Mouse (Mus musculus): ENCODE measurements around the gene Nln. TPM values are rescaled to one million over a fixed set of nuclear protein-coding genes. Genes with fewer than 3 reads are reported as not detected.

Nln gene
- polyA plus RNA-seq, 1 experiment: 26.0 TPM

DNA sequence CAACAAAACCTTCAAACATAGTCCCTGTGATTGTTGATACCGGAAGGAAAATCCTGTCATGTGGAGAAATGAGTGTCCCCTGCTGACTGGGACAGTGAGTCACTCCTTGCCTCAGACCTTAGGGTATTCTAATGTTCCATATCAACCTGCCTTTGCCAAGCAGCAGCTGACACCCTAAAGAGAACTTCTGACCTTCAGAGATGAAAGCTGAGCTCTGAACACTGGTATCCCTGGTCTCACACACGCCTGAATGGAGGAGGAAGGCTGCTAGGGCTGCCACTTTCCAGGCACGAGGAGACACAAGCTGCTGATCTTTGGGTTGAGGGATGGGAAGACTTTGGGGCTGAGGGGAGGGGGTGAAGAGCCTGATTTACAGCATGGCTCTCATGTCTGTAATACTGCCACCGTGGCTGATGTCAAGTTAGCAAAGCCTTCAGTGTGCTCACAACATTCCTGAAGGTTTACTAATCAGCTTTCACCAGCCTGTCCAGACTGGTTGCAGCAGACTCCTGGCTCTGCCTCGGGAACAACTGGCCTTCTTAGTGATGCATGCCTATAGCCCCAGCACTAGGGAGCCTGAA, 131.0 kb downstream of the Nln start:
- Histone ChIP-seq H3K4me1 (ENCODE audit: control insufficient read depth, insufficient read depth, low read length) (peaks cover 15% of the 10 kb centered on the region), H3K27ac (ENCODE audit: insufficient read depth, low read depth, low read length) (no peak overlapping the region), H3K4me3 (ENCODE audit: insufficient read depth, low read length) (no peak overlapping the region)
- TF ChIP-seq POLR2A (IDR thresholded peaks at IDR 0.05; ENCODE audit: borderline replicate concordance, low read depth, low read length) (no peak), CTCF (IDR thresholded peaks at IDR 0.05; ENCODE audit: low read depth, low read length) (no peak)

DNA sequence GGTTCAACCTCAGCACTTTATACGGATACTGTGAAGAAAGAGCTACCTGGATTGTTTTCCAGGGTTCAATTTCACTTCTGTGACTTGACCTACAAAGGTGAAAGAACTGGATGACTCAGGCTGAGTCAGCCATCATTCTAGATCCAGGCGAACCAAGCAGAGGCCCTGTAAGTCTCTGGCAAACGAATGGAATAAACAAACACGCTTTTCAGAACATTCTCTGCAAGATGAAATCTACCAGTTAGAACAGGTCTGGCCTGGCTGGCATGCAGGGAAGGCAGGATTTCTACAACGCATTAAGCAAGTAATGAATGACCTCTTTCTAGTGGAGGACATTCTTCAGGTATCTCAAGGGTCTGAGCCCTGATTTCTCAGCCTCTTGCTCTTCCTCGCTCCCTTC, 131.6 kb downstream of the Nln start:
- H3K4me3 ChIP-seq (ENCODE audit: insufficient read depth, low read length): no peak overlapping the region
- TF ChIP-seq CTCF (IDR thresholded peaks at IDR 0.05; ENCODE audit: low read depth, low read length) (no peak), POLR2A (IDR thresholded peaks at IDR 0.05; ENCODE audit: borderline replicate concordance, low read depth, low read length) (no peak)
- H3K4me1 ChIP-seq (ENCODE audit: control insufficient read depth, insufficient read depth, low read length): peaks cover 16% of the 10 kb centered on the region
- H3K27ac ChIP-seq (ENCODE audit: insufficient read depth, low read depth, low read length): no peak overlapping the region

DNA sequence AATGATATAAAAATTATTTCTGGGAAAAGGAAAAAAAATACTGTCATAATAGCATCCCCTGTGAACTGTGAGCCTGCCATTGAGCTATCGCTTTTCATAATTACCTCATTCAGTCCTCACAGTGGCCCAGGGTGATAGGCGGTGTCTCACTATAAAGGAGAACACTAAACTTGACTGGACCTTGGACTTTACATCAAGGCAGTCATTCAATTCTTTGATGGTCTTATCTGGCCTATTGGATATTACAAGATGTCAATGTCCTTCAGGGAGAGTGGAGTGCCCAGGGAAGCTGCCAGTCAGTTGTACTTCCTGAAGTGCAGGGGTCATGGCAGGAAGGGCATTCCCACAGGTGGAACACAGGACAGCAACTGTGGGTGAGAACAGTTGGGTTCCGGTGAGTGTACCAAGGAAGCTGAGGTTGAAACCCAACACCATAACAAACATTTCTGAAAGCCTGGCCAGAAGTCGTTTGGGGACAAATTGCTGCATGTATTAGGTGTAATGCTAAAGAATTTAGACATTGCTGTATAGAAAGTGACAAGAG, 133.2 kb downstream of the Nln start:
- TF ChIP-seq CTCF (IDR thresholded peaks at IDR 0.05; ENCODE audit: low read depth, low read length): no peak
- no peak for TF ChIP-seq POLR2A (IDR thresholded peaks at IDR 0.05; ENCODE audit: borderline replicate concordance, low read depth, low read length)
- Histone ChIP-seq H3K27ac (ENCODE audit: insufficient read depth, low read depth, low read length) (no peak overlapping the region), H3K4me1 (ENCODE audit: control insufficient read depth, insufficient read depth, low read length) (peaks cover 16% of the 10 kb centered on the region), H3K4me3 (ENCODE audit: insufficient read depth, low read length) (no peak overlapping the region)

DNA sequence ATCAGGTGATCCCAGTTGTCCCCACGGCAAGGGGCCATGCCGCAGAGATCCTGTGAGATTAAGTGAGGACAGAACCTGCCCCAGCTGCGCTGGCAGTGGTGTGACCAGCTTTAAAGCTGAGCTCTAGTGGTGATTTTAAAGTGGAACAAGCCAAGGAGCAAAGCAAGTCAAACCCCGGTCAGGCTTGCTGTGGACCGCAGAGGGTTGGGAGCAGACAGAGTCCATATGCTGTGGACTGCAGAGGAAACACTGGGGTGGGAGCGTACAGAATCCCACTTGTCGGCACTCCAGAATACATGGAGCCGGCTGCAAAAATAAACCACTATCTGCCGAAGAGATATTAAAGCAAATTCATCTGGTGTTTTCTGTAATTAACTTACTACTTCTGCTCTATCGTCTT, 134.3 kb downstream of the Nln start:
- TF ChIP-seq CTCF (IDR thresholded peaks at IDR 0.05; ENCODE audit: low read depth, low read length): no peak
- no peak for TF ChIP-seq POLR2A (IDR thresholded peaks at IDR 0.05; ENCODE audit: borderline replicate concordance, low read depth, low read length)
- Histone ChIP-seq H3K4me1 (ENCODE audit: control insufficient read depth, insufficient read depth, low read length) (peaks cover 16% of the 10 kb centered on the region), H3K27ac (ENCODE audit: insufficient read depth, low read depth, low read length) (no peak overlapping the region), H3K4me3 (ENCODE audit: insufficient read depth, low read length) (no peak overlapping the region)

DNA sequence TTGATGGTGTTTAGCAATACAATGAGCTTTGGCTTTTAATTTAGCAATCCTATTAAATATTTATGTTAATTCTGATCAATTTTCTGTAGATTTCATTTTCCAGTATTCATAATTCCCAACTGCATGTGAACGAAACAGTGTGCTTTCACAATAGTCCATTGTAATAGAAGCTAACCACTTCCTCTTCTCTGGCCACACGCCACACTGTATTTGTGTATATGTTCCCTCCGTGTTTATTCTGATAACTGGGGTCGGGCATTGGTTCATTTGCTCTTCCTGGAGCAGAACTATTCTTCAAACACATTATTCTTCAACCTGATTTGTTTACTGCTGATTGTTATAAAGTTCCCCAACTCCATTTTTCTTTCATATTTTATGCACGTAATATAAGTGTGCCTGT, 135.4 kb downstream of the Nln start:
- no peak overlapping the region for H3K4me3 ChIP-seq (ENCODE audit: insufficient read depth, low read length)
- no peak overlapping the region for H3K27ac ChIP-seq (ENCODE audit: insufficient read depth, low read depth, low read length)
- H3K4me1 ChIP-seq (ENCODE audit: control insufficient read depth, insufficient read depth, low read length): peaks cover 16% of the 10 kb centered on the region
- TF ChIP-seq CTCF (IDR thresholded peaks at IDR 0.05; ENCODE audit: low read depth, low read length) (no peak), POLR2A (IDR thresholded peaks at IDR 0.05; ENCODE audit: borderline replicate concordance, low read depth, low read length) (no peak)

Other genes with a start within 250 kb of the Nln start
- 77.5 and 87.0 TPM in 2 replicates for gene Erbin, start 189.1 kb downstream of the Nln start, polyA plus RNA-seq (2012; ENCODE audit: insufficient read depth, insufficient read length, missing spikeins)
- 2.0 and 2.7 TPM in 2 replicates for gene Sgtb, start 127 bp upstream of the Nln start, polyA plus RNA-seq (2012; ENCODE audit: insufficient read depth, insufficient read length, missing spikeins)
- gene Trappc13, start 68.9 kb upstream of the Nln start, polyA plus RNA-seq (2012; ENCODE audit: insufficient read depth, insufficient read length, missing spikeins): 28.1 and 33.0 TPM in 2 replicates
- gene Trim23, start 69.2 kb upstream of the Nln start, polyA plus RNA-seq (2012; ENCODE audit: insufficient read depth, insufficient read length, missing spikeins): 10.9 and 12.3 TPM in 2 replicates
- gene Cenpk, start 119.0 kb upstream of the Nln start, polyA plus RNA-seq (2012; ENCODE audit: insufficient read depth, insufficient read length, missing spikeins): 9.6 and 9.8 TPM in 2 replicates
- 18.1 and 19.9 TPM in 2 replicates for gene Ppwd1, start 119.2 kb upstream of the Nln start, polyA plus RNA-seq (2012; ENCODE audit: insufficient read depth, insufficient read length, missing spikeins)
- 0.74 and 1.1 TPM in 2 replicates for gene Adamts6, start 178.2 kb upstream of the Nln start, polyA plus RNA-seq (2012; ENCODE audit: insufficient read depth, insufficient read length, missing spikeins)

All from bone marrow macrophage, adult 2 months (primary cell).